Mouse (Mus musculus) neural tube, embryonic 15.5 days (tissue): ENCODE data around the gene Olfr985. TPM values are rescaled to one million over a fixed set of nuclear protein-coding genes. Genes with fewer than 3 reads are reported as not detected.

Source experiments
- ATAC-seq: fragments of 200-750 bp; cut with Nextera tagmentation; 2 replicates; pipeline ENCODE4 v1.8.0; 2017; ENCODE audit warnings: mild to moderate bottlenecking, moderate TSS enrichment, moderate library complexity; ENCODE audit not compliant: low FRiP score
- H3K27ac ChIP-seq: fragments of 300-500 bp; sonication (generic); replicated peaks from 2 replicates; pipeline ENCODE4 v1.5.1; 2015; ENCODE audit warnings: mild to moderate bottlenecking, inconsistent platforms
- H3K27me3 ChIP-seq: fragments of 300-500 bp; sonication (generic); replicated peaks from 2 replicates; pipeline ENCODE4 v1.6.1; 2015; ENCODE audit warnings: inconsistent platforms
- H3K36me3 ChIP-seq: fragments of 300-500 bp; sonication (generic); 2 replicates; pipeline ENCODE4 v1.6.1; 2015; ENCODE audit warnings: inconsistent platforms
- H3K4me1 ChIP-seq: fragments of 300-500 bp; sonication (generic); 2 replicates; pipeline ENCODE4 v1.6.1; 2015; ENCODE audit warnings: inconsistent platforms
- H3K4me2 ChIP-seq: fragments of 300-500 bp; sonication (generic); 2 replicates; pipeline ENCODE4 v1.6.1; 2015; ENCODE audit warnings: inconsistent platforms, mild to moderate bottlenecking, moderate library complexity
- H3K4me3 ChIP-seq: fragments of 300-500 bp; sonication (generic); replicated peaks from 2 replicates; pipeline ENCODE4 v1.5.1; 2015; ENCODE audit warnings: mild to moderate bottlenecking, inconsistent platforms
- H3K9ac ChIP-seq: fragments of 300-500 bp; sonication (generic); replicated peaks from 2 replicates; pipeline ENCODE4 v1.6.1; 2015; ENCODE audit warnings: mild to moderate bottlenecking, inconsistent platforms
- H3K9me3 ChIP-seq: fragments of 300-500 bp; sonication (generic); replicated peaks from 2 replicates; pipeline ENCODE4 v1.6.1; 2016; ENCODE audit warnings: inconsistent platforms
- WGBS: fragments of 180-500 bp; shearing (Covaris S2); methylation state at CpG from one replicate; pipeline ENCODE4 v1.1.7; 2015; ENCODE audit warnings: mixed read lengths; 5-methylcytosine and 5-hydroxymethylcytosine counted together
- polyA plus RNA-seq: library from polyadenylated mRNA; unstranded; fragments of >200 nt; fragmentation: Nextera tagmentation; extraction: Ambion mirVana; gene quantifications from 2 replicates; pipeline ENCODE4 v1.2.1, GENCODE M21; 2015

The Olfr985 gene
- not detected in 2 replicates for polyA plus RNA-seq

- Histone ChIP-seq H3K4me2 (no peak within 1 kb of the TSS), H3K27me3 (no peaks in the 10 kb centered on the region), H3K36me3 (no peaks in the 10 kb centered on the region), H3K9me3 (no peaks in the 10 kb centered on the region), H3K4me1 (no peaks in the 10 kb centered on the region), H3K9ac (no peak within 1 kb of the TSS), H3K4me3 (no peak within 1 kb of the TSS), H3K27ac (no peak within 1 kb of the TSS)
- WGBS: 93% methylated on average over 1 of the region's 1 CpGs
- ATAC-seq: no peak
These were observed at the start of gene Olfr985 for GRCm38 (mm10) chr9:40130084-40130483. Gene Olfr985 (minus strand): TSS chr9:40130184.

- H3K9me3 ChIP-seq: no peaks in the 10 kb centered on the region
- no peaks in the 10 kb centered on the region for H3K4me1 ChIP-seq
- ATAC-seq: no peak
- no peak overlapping the region for H3K9ac ChIP-seq
- H3K36me3 ChIP-seq: no peaks in the 10 kb centered on the region
- H3K27me3 ChIP-seq: no peaks in the 10 kb centered on the region
- H3K4me3 ChIP-seq: no peak overlapping the region
- H3K4me2 ChIP-seq: no peak overlapping the region
- WGBS: 85% methylated on average over 6 of the region's 6 CpGs
- no peak overlapping the region for H3K27ac ChIP-seq
These were observed 47.0 kb upstream of the Olfr985 start for GRCm38 (mm10) chr9:40177017-40177416.

GRCm38 (mm10) chr9:40166446-40166845, 36.5 kb upstream of the Olfr985 start:
- H3K4me1 ChIP-seq: no peaks in the 10 kb centered on the region
- H3K9me3 ChIP-seq: no peaks in the 10 kb centered on the region
- H3K4me3 ChIP-seq: no peak overlapping the region
- ATAC-seq: no peak
- no peak overlapping the region for H3K27ac ChIP-seq
- no peaks in the 10 kb centered on the region for H3K27me3 ChIP-seq
- H3K4me2 ChIP-seq: no peak overlapping the region
- H3K36me3 ChIP-seq: no peaks in the 10 kb centered on the region
- no peak overlapping the region for H3K9ac ChIP-seq
- 96% methylated on average over 1 of the region's 1 CpGs for WGBS

- Histone ChIP-seq H3K4me2 (no peak overlapping the region), H3K4me1 (no peaks in the 10 kb centered on the region), H3K27me3 (no peaks in the 10 kb centered on the region), H3K9me3 (no peaks in the 10 kb centered on the region), H3K9ac (no peak overlapping the region), H3K27ac (no peak overlapping the region), H3K4me3 (no peak overlapping the region), H3K36me3 (no peaks in the 10 kb centered on the region)
- ATAC-seq: no peak
- WGBS: 72% methylated on average over 4 of the region's 4 CpGs
These were observed 25.2 kb upstream of the Olfr985 start for GRCm38 (mm10) chr9:40155118-40155644.

- H3K9ac ChIP-seq: no peak overlapping the region
- ATAC-seq: peak; percentile 66
- no peak overlapping the region for H3K4me2 ChIP-seq
- H3K27ac ChIP-seq: no peak overlapping the region
- no peaks in the 10 kb centered on the region for H3K27me3 ChIP-seq
- no peaks in the 10 kb centered on the region for H3K4me1 ChIP-seq
- H3K36me3 ChIP-seq: no peaks in the 10 kb centered on the region
- WGBS: 53% methylated on average over 1 of the region's 1 CpGs
- H3K4me3 ChIP-seq: no peak overlapping the region
- no peaks in the 10 kb centered on the region for H3K9me3 ChIP-seq
These were observed 11.6 kb upstream of the Olfr985 start for GRCm38 (mm10) chr9:40141544-40141943.

- Histone ChIP-seq H3K4me2 (no peak overlapping the region), H3K9ac (no peak overlapping the region), H3K27ac (no peak overlapping the region), H3K4me1 (no peaks in the 10 kb centered on the region), H3K9me3 (no peaks in the 10 kb centered on the region), H3K36me3 (no peaks in the 10 kb centered on the region), H3K4me3 (no peak overlapping the region), H3K27me3 (no peaks in the 10 kb centered on the region)
- WGBS: 58% methylated on average over 4 of the region's 4 CpGs
- no peak for ATAC-seq
These were observed 9.5 kb upstream of the Olfr985 start for GRCm38 (mm10) chr9:40139484-40139883.

- 86% methylated on average over 6 of the region's 6 CpGs for WGBS
- H3K27ac ChIP-seq: no peak overlapping the region
- H3K36me3 ChIP-seq: no peaks in the 10 kb centered on the region
- H3K9ac ChIP-seq: no peak overlapping the region
- H3K4me3 ChIP-seq: no peak overlapping the region
- no peaks in the 10 kb centered on the region for H3K4me1 ChIP-seq
- no peaks in the 10 kb centered on the region for H3K27me3 ChIP-seq
- no peak for ATAC-seq
- no peaks in the 10 kb centered on the region for H3K9me3 ChIP-seq
- no peak overlapping the region for H3K4me2 ChIP-seq
These were observed 7.2 kb upstream of the Olfr985 start for GRCm38 (mm10) chr9:40136987-40137688.

- Histone ChIP-seq H3K9ac (no peak overlapping the region), H3K36me3 (no peaks in the 10 kb centered on the region), H3K4me2 (no peak overlapping the region), H3K9me3 (no peaks in the 10 kb centered on the region), H3K27me3 (no peaks in the 10 kb centered on the region), H3K27ac (no peak overlapping the region), H3K4me3 (no peak overlapping the region), H3K4me1 (no peaks in the 10 kb centered on the region)
- WGBS: 90% methylated on average over 1 of the region's 1 CpGs
- ATAC-seq: no peak
These were observed 572 bp upstream of the Olfr985 start for GRCm38 (mm10) chr9:40130556-40130955.

- H3K9me3 ChIP-seq: no peaks in the 10 kb centered on the region
- ATAC-seq: no peak
- no peak overlapping the region for H3K27ac ChIP-seq
- H3K27me3 ChIP-seq: no peaks in the 10 kb centered on the region
- no peak overlapping the region for H3K9ac ChIP-seq
- H3K4me2 ChIP-seq: no peak overlapping the region
- H3K36me3 ChIP-seq: no peaks in the 10 kb centered on the region
- H3K4me1 ChIP-seq: no peaks in the 10 kb centered on the region
- H3K4me3 ChIP-seq: no peak overlapping the region
- WGBS: 69% methylated on average over 5 of the region's 5 CpGs
These were observed 12.7 kb downstream of the Olfr985 start for GRCm38 (mm10) chr9:40117287-40117659.

- no peak for ATAC-seq
- Histone ChIP-seq H3K9me3 (no peaks in the 10 kb centered on the region), H3K4me3 (no peak overlapping the region), H3K36me3 (no peaks in the 10 kb centered on the region), H3K9ac (no peak overlapping the region), H3K27ac (no peak overlapping the region), H3K4me2 (no peak overlapping the region), H3K4me1 (no peaks in the 10 kb centered on the region), H3K27me3 (no peaks in the 10 kb centered on the region)
- 68% methylated on average over 10 of the region's 10 CpGs for WGBS
These were observed 13.2 kb downstream of the Olfr985 start for GRCm38 (mm10) chr9:40116645-40117286.

GRCm38 (mm10) chr9:40114106-40114505, 15.9 kb downstream of the Olfr985 start, which contains the start of gene Olfr984:
Gene Olfr984 (minus strand): TSS chr9:40114206.
- H3K36me3 ChIP-seq: no peaks in the 10 kb centered on the region
- no peak within 1 kb of the TSS for H3K9ac ChIP-seq
- H3K27me3 ChIP-seq: no peaks in the 10 kb centered on the region
- no peak within 1 kb of the TSS for H3K4me2 ChIP-seq
- no peak within 1 kb of the TSS for H3K4me3 ChIP-seq
- ATAC-seq: no peak
- no peaks in the 10 kb centered on the region for H3K9me3 ChIP-seq
- WGBS: 95% methylated on average over 2 of the region's 2 CpGs
- H3K27ac ChIP-seq: no peak within 1 kb of the TSS
- no peaks in the 10 kb centered on the region for H3K4me1 ChIP-seq

GRCm38 (mm10) chr9:40094769-40095168, 35.2 kb downstream of the Olfr985 start:
- no peak for ATAC-seq
- Histone ChIP-seq H3K27ac (no peak overlapping the region), H3K36me3 (no peaks in the 10 kb centered on the region), H3K9ac (no peak overlapping the region), H3K4me3 (no peak overlapping the region), H3K4me2 (no peak overlapping the region), H3K4me1 (no peaks in the 10 kb centered on the region), H3K27me3 (no peaks in the 10 kb centered on the region), H3K9me3 (no peaks in the 10 kb centered on the region)
- 64% methylated on average over 3 of the region's 3 CpGs for WGBS
